Mouse (Mus musculus): ENCODE results near the gene Col4a6. TPM values are rescaled to one million over a fixed set of nuclear protein-coding genes. Genes with fewer than 3 reads are reported as not detected.

Gene Col4a6
- polyA plus RNA-seq, 1 experiment from 2014 or later, result 7.6 TPM

DNA sequence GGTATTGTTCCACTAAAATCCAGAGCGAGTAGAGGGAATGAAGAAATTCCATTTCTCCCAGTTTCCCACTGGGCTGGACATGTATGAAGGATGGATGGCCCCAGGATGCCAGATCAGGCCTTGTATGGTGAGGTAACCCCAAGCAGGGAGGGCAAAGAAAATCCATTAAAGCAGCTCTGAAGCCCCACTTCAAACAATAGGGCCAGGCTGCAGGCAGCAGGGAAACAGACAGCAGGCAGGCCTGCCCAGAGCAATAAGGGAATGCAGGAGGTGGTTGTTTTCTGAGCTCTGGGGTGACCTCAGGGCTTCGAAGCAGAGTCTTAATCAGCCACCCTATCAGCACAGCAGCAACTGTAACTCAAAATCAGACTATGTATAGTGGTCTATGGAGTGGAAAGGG lies 89.2 kb downstream of the Col4a6 start:
- H3K4me1 ChIP-seq, result no peaks in the 10 kb centered on the region
- 42% methylated on average over 2 of the region's 2 CpGs for WGBS
- no peak for ATAC-seq (ENCODE audit: insufficient read depth, low FRiP score, low read depth)

DNA sequence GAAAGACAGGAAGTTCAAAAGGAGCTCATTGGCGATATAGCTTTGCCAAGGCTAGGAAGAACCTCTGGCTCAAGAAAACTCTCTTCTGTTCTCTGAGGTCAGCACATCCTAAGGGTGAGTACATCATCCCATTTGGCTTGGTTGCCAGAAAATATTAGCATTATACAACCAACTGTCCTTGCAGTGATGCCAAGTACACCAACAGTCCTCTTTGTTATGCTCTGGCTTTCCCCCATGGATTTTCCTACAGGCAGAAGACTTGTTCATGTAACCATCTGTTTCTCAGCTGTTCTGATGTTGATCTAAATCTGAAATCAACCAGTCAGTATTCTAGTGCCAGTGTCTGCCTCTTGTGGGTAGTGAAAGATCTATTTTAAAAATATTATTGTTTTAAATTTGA lies 103.6 kb downstream of the Col4a6 start:
- Histone ChIP-seq H3K4me3 (replicated peaks) (no peak overlapping the region), H3K4me2 (no peak overlapping the region), H3K9ac (no peak overlapping the region), H3K27me3 (replicated peaks) (no peaks in the 10 kb centered on the region), H3K36me3 (no peaks in the 10 kb centered on the region), H3K4me1 (no peaks in the 10 kb centered on the region), H3K27ac (no peak overlapping the region), H3K9me3 (no peaks in the 10 kb centered on the region)
- ATAC-seq (ENCODE audit: insufficient read depth, low FRiP score, low read depth), result no peak
- WGBS, result 88% methylated on average over 1 of the region's 1 CpGs

More for the DNA sequence above, 89.2 kb downstream of the Col4a6 start:
- Histone ChIP-seq H3K36me3 (no peaks in the 10 kb centered on the region), H3K27ac (no peak overlapping the region), H3K27me3 (replicated peaks) (0 out of 2 replicates have a peak, but pooled peaks cover 2% of the 10 kb centered on the region), H3K4me3 (replicated peaks) (no peak overlapping the region), H3K9me3 (no peaks in the 10 kb centered on the region), H3K4me2 (no peak overlapping the region), H3K9ac (no peak overlapping the region)

DNA sequence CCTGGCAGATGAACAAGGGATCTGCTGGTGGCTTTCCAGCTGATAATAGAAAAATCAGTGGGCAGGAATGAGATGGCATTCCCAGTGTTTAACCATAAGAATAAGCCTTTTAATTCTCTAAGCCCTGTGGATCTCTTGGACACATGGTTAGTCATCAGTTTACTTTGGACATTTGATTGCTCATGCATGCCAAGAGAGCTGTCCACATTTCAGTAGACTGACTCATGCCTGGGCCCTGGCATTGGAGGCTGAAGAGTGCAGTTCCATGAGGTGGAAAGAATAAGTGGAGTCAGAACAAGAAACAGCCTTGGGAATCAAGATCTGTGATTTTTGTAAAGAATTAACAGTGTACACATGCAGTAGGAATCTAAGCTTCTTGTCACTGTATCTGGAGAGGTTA lies 110.5 kb downstream of the Col4a6 start:
- Histone ChIP-seq H3K9me3 (no peaks in the 10 kb centered on the region), H3K27me3 (replicated peaks) (no peaks in the 10 kb centered on the region), H3K4me2 (no peak overlapping the region), H3K4me1 (no peaks in the 10 kb centered on the region), H3K36me3 (no peaks in the 10 kb centered on the region), H3K27ac (no peak overlapping the region), H3K9ac (no peak overlapping the region), H3K4me3 (replicated peaks) (no peak overlapping the region)
- ATAC-seq (ENCODE audit: insufficient read depth, low FRiP score, low read depth), result no peak

DNA sequence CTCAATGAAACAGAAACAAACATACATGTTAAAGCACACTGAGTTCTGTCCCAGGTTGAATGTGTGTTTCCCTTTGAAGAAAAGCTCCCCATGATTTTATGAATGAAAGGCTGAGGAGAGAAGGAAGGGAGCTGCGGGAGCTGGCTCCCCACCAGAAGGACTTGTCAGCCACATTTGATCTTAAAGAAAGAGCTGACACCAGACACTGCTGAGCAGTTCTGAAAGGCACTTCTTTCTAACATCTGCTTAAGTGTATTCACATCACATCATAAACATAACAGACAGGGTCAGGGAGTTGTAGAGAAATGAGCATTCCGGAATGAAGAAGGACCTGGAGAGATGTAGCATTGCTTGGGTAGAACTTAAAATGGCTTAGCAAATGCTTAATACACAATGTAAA lies 132.5 kb downstream of the Col4a6 start:
- H3K4me1 ChIP-seq, result no peaks in the 10 kb centered on the region
- no peaks in the 10 kb centered on the region for H3K36me3 ChIP-seq
- H3K27me3 ChIP-seq (replicated peaks), result no peaks in the 10 kb centered on the region
- no peak overlapping the region for H3K27ac ChIP-seq
- H3K4me2 ChIP-seq, result no peak overlapping the region
- H3K4me3 ChIP-seq (replicated peaks), result no peak overlapping the region
- WGBS, result 59% methylated on average over 2 of the region's 2 CpGs
- no peak for ATAC-seq (ENCODE audit: insufficient read depth, low FRiP score, low read depth)
- H3K9ac ChIP-seq, result no peak overlapping the region
- H3K9me3 ChIP-seq, result no peaks in the 10 kb centered on the region

GRCm38 (mm10) chrX:141328044-141328443 lies 145.8 kb downstream of the Col4a6 start:
- Histone ChIP-seq H3K4me3 (replicated peaks) (no peak overlapping the region), H3K36me3 (no peaks in the 10 kb centered on the region), H3K27ac (no peak overlapping the region), H3K27me3 (replicated peaks) (peaks cover 4% of the 10 kb centered on the region; the same call in 1 of the 2 replicates), H3K9ac (no peak overlapping the region), H3K4me1 (no peaks in the 10 kb centered on the region), H3K9me3 (no peaks in the 10 kb centered on the region), H3K4me2 (no peak overlapping the region)
- no peak for ATAC-seq (ENCODE audit: insufficient read depth, low FRiP score, low read depth)
- 90% methylated on average over 2 of the region's 2 CpGs for WGBS

- Histone ChIP-seq H3K9me3 (no peaks in the 10 kb centered on the region), H3K4me2 (no peak overlapping the region), H3K27ac (no peak overlapping the region), H3K27me3 (replicated peaks) (peaks cover 4% of the 10 kb centered on the region; the same call in 1 of the 2 replicates), H3K4me3 (replicated peaks) (no peak overlapping the region), H3K4me1 (no peaks in the 10 kb centered on the region), H3K36me3 (no peaks in the 10 kb centered on the region), H3K9ac (no peak overlapping the region)
- 40% methylated on average over 3 of the region's 3 CpGs for WGBS
- no peak for ATAC-seq (ENCODE audit: insufficient read depth, low FRiP score, low read depth)
These were observed 149.7 kb downstream of the Col4a6 start for GRCm38 (mm10) chrX:141324201-141324600.

- Histone ChIP-seq H3K36me3 (no peaks in the 10 kb centered on the region), H3K9ac (no peak overlapping the region), H3K27ac (peak overlapping the region; percentile 40; the same call in 1 of the 2 replicates), H3K4me3 (replicated peaks) (no peak overlapping the region), H3K4me1 (no peaks in the 10 kb centered on the region), H3K4me2 (no peak overlapping the region), H3K27me3 (replicated peaks) (no peaks in the 10 kb centered on the region), H3K9me3 (no peaks in the 10 kb centered on the region)
- no peak for ATAC-seq (ENCODE audit: insufficient read depth, low FRiP score, low read depth)
- 34% methylated on average over 1 of the region's 1 CpGs for WGBS
These were observed 157.7 kb downstream of the Col4a6 start for GRCm38 (mm10) chrX:141316217-141316616.

GRCm38 (mm10) chrX:141315795-141316194 lies 158.1 kb downstream of the Col4a6 start:
- peak overlapping the region; percentile 40; the same call in 1 of the 2 replicates for H3K27ac ChIP-seq
- no peaks in the 10 kb centered on the region for H3K36me3 ChIP-seq
- no peak for ATAC-seq (ENCODE audit: insufficient read depth, low FRiP score, low read depth)
- H3K4me3 ChIP-seq (replicated peaks), result no peak overlapping the region
- H3K4me2 ChIP-seq, result no peak overlapping the region
- H3K27me3 ChIP-seq (replicated peaks), result no peaks in the 10 kb centered on the region
- H3K9ac ChIP-seq, result no peak overlapping the region
- no peaks in the 10 kb centered on the region for H3K9me3 ChIP-seq
- H3K4me1 ChIP-seq, result no peaks in the 10 kb centered on the region
- 19% methylated on average over 3 of the region's 3 CpGs for WGBS

DNA sequence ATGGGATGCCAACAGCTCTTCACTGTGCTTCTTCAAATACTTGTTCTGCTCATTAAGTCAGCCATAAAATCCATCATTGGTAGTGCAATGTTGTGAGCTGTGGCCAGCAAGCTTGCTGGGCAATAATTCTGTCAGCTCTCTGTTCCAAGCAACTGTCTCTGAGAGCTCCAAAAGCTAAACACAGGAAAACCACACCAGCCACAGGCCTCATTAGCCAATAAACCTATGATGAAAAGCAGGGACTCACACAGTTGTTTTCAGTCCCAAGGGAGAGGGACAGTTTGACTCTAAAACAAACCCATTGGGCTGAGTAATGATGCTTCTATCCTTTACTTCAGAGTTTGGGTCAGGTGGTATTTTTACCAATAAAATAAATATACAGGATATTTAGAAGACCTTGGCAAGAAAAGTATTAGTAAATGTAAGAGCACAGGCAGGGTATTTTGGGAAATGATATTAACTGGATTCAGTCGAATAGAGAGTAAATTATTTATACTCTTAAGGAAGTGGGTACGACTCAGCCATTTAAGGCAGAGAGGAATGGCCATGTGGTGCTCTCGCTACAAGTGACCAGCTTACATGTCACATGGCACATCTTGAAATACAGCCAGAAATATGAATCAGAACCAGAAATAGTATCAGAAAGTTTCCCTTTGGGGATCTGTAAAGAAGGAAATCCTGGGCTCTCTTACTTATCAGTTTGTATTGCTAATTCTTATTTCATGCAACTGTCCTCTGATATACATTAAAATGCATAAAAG lies 181.0 kb downstream of the Col4a6 start:
- no peak for ATAC-seq (ENCODE audit: insufficient read depth, low FRiP score, low read depth)

GRCm38 (mm10) chrX:141276397-141276796 lies 197.5 kb downstream of the Col4a6 start:
- Histone ChIP-seq H3K4me3 (replicated peaks) (no peak overlapping the region), H3K36me3 (no peaks in the 10 kb centered on the region), H3K4me1 (no peaks in the 10 kb centered on the region), H3K27me3 (replicated peaks) (no peaks in the 10 kb centered on the region), H3K4me2 (no peak overlapping the region), H3K9me3 (no peaks in the 10 kb centered on the region), H3K27ac (no peak overlapping the region), H3K9ac (no peak overlapping the region)
- 89% methylated on average over 2 of the region's 2 CpGs for WGBS
- no peak for ATAC-seq (ENCODE audit: insufficient read depth, low FRiP score, low read depth)

More for the DNA sequence above, 181.0 kb downstream of the Col4a6 start:
- H3K4me2 ChIP-seq, result no peak overlapping the region
- H3K36me3 ChIP-seq, result no peaks in the 10 kb centered on the region
- no peaks in the 10 kb centered on the region for H3K9me3 ChIP-seq
- H3K27ac ChIP-seq, result no peak overlapping the region
- no peaks in the 10 kb centered on the region for H3K4me1 ChIP-seq
- H3K27me3 ChIP-seq (replicated peaks), result no peaks in the 10 kb centered on the region
- no peak overlapping the region for H3K4me3 ChIP-seq (replicated peaks)
- no peak overlapping the region for H3K9ac ChIP-seq
- 61% methylated on average over 3 of the region's 3 CpGs for WGBS

DNA sequence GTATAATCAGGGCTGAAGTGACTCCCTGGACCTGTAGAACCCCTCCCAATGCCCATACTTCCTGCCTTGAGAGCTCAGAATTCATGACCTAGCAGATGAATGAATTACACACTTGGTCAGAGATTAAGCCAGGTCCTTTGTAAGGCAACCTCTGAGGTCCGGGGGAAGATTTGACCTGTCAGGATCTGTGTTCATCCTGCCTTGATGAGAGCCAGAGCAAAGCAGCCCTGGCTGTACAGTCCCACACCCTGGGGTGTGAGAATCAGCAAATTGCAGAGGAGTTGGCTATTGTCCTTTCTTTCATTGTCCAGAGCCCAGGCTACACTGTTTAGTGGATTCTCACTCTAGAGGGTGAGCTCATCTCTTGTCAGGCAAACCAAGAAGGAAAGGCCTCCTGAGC lies 207.9 kb downstream of the Col4a6 start:
- no peak for ATAC-seq (ENCODE audit: insufficient read depth, low FRiP score, low read depth)
- no peak overlapping the region for H3K4me3 ChIP-seq (replicated peaks)
- no peaks in the 10 kb centered on the region for H3K4me1 ChIP-seq
- H3K36me3 ChIP-seq, result no peaks in the 10 kb centered on the region
- 0 out of 2 replicates have a peak, but pooled peaks cover 4% of the 10 kb centered on the region for H3K27me3 ChIP-seq (replicated peaks)
- no peak overlapping the region for H3K4me2 ChIP-seq
- no peaks in the 10 kb centered on the region for H3K9me3 ChIP-seq
- no peak overlapping the region for H3K27ac ChIP-seq
- no peak overlapping the region for H3K9ac ChIP-seq
- 59% methylated on average over 1 of the region's 1 CpGs for WGBS

DNA sequence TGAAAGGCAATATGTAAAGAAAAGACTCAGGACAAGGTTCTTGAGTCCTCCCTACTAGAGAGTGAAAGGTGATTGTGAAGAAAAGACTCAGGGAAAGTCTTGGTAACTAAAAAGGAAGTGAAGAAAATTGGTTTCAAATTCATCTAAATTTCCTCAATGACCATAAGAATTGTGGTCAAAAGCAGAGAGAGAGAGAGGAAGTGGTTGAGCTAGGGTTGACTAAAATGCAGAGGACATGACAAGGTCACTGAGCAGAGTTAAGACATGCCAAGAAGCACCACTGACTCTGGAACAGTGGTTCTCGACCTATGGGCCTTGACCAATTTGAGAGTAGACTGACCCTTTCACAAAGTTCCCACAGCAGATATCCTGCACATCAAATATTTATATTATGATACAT lies 224.2 kb downstream of the Col4a6 start:
- Histone ChIP-seq H3K9ac (no peak overlapping the region), H3K4me2 (no peak overlapping the region), H3K27ac (no peak overlapping the region), H3K27me3 (replicated peaks) (no peaks in the 10 kb centered on the region), H3K4me3 (replicated peaks) (no peak overlapping the region), H3K9me3 (no peaks in the 10 kb centered on the region), H3K4me1 (no peaks in the 10 kb centered on the region), H3K36me3 (no peaks in the 10 kb centered on the region)
- 45% methylated on average over 1 of the region's 1 CpGs for WGBS
- ATAC-seq (ENCODE audit: insufficient read depth, low FRiP score, low read depth), result no peak
